Mouse (Mus musculus) kidney, postnatal 0 days (tissue): ENCODE measurements around the gene Rpn2. TPM values are rescaled to one million over a fixed set of nuclear protein-coding genes. Genes with fewer than 3 reads are reported as not detected.

ENCODE experiments used
- ATAC-seq: fragments of 200-750 bp; cut with Nextera tagmentation; replicated peaks from 2 replicates; pipeline ENCODE4 v1.8.0; 2017; ENCODE audit warnings: low read depth, moderate number of reproducible peaks, moderate TSS enrichment, moderate library complexity; ENCODE audit not compliant: low FRiP score
- DNase-seq: peaks from one replicate; pipeline ENCODE4 v3.0.0-alpha.2; 2016; ENCODE audit warnings: low spot score
- H3K27ac ChIP-seq: fragments of 300-500 bp; sonication (generic); 2 replicates; pipeline ENCODE4 v1.5.1; 2014; ENCODE audit warnings: mild to moderate bottlenecking
- H3K27me3 ChIP-seq: fragments of 300-500 bp; sonication (generic); 2 replicates; pipeline ENCODE4 v1.6.1; 2014; ENCODE audit warnings: low read length, mixed read lengths; ENCODE audit not compliant: insufficient read depth
- H3K36me3 ChIP-seq: fragments of 300-500 bp; sonication (generic); 2 replicates; pipeline ENCODE4 v1.6.1; 2014; ENCODE audit warnings: low read length, mixed read lengths; ENCODE audit not compliant: insufficient read depth
- H3K4me1 ChIP-seq: fragments of 300-500 bp; sonication (generic); replicated peaks from 2 replicates; pipeline ENCODE4 v1.6.1; 2014; ENCODE audit warnings: antibody characterized with exemption, low read length, mixed read lengths; ENCODE audit not compliant: insufficient read depth
- H3K4me2 ChIP-seq: fragments of 300-500 bp; sonication (generic); 2 replicates; pipeline ENCODE4 v1.6.1; 2014; ENCODE audit warnings: mild to moderate bottlenecking, low read length, moderate library complexity, mixed read lengths
- H3K4me3 ChIP-seq: fragments of 300-500 bp; sonication (generic); replicated peaks from 2 replicates; pipeline ENCODE4 v1.5.1; 2014; ENCODE audit warnings: low read depth, low read length
- H3K9ac ChIP-seq: fragments of 300-500 bp; sonication (generic); 2 replicates; pipeline ENCODE4 v1.6.1; 2014; ENCODE audit warnings: low read depth, low read length
- H3K9me3 ChIP-seq: fragments of 300-500 bp; sonication (generic); replicated peaks from 2 replicates; pipeline ENCODE4 v1.6.1; 2016; ENCODE audit warnings: low read length, inconsistent platforms, mixed read lengths
- CTCF ChIP-seq: IDR thresholded peaks from 2 replicates; pipeline ENCODE4 v1.5.1; 2016; ENCODE audit warnings: antibody characterized with exemption, low read depth, mild to moderate bottlenecking, moderate library complexity
- WGBS: fragments of 180-500 bp; shearing (Covaris S2); extraction: QIAGEN DNeasy Blood & Tissue Kit; methylation state at CpG from one replicate; pipeline ENCODE4 v1.1.7; 2014; 5-methylcytosine and 5-hydroxymethylcytosine counted together
- polyA plus RNA-seq: library from polyadenylated mRNA; unstranded; fragments of >200 nt; fragmentation: Nextera tagmentation; extraction: Ambion mirVana; gene quantifications from 2 replicates; pipeline ENCODE4 v1.2.1, GENCODE M21; 2015

Gene Rpn2
- polyA plus RNA-seq, 1 experiment from 2014 or later: 197 TPM

DNA sequence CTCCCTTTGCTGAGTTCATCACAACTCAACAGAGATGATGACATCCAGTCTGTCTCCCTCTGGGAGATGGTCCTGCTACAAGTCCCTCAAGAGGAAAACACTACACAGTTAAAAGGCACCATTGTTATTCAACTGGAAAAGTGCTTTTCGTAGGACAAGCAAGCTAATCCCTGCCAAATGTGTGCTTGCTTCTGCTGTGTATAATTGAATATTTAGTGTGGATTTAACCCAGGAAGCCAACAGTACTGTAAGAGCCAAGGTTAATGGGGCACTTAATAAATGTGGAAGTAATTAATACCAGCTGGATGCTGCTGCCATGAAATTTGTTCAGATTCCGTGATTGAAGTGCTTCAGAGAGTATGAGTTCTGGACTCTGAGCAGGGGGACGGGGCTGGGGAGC lies 75.3 kb downstream of the Rpn2 start:
- no peak for DNase-seq

DNA sequence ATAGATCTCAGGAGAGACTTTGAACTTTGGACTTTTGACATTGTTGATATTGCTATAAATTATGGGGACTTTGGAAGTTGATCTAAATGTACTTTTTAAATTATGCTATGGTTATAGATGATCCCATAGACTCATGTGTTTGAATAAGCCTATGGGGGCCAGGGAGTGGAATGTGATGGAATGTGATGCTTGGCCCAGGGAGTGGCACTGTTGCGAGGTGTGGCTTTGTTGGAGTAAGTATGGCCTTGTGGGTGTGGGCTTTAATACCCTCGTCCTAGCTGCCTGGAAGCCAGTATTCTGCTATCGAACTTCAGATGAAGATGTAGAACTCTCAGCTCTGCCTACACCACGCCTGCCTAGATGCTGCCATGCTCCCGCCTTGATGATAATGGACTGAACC lies 81.2 kb downstream of the Rpn2 start:
- H3K9ac ChIP-seq: no peak overlapping the region
- TF ChIP-seq CTCF: no peak
- H3K4me1 ChIP-seq: no peaks in the 10 kb centered on the region
- no peaks in the 10 kb centered on the region for H3K9me3 ChIP-seq
- no peaks in the 10 kb centered on the region for H3K27me3 ChIP-seq
- ATAC-seq: no peak
- no peak overlapping the region for H3K4me2 ChIP-seq
- WGBS: 83% methylated on average over 5 of the region's 5 CpGs
- no peak for DNase-seq
- no peaks in the 10 kb centered on the region for H3K36me3 ChIP-seq
- H3K4me3 ChIP-seq: no peak overlapping the region
- H3K27ac ChIP-seq: no peak overlapping the region

More for the DNA sequence above, 75.3 kb downstream of the Rpn2 start:
- WGBS: 46% methylated on average over 3 of the region's 3 CpGs
- Histone ChIP-seq H3K9ac (no peak overlapping the region), H3K36me3 (no peaks in the 10 kb centered on the region), H3K4me3 (no peak overlapping the region), H3K4me2 (no peak overlapping the region), H3K4me1 (no peaks in the 10 kb centered on the region), H3K27ac (no peak overlapping the region), H3K9me3 (no peaks in the 10 kb centered on the region), H3K27me3 (no peaks in the 10 kb centered on the region)
- no peak for ATAC-seq
- TF ChIP-seq CTCF: no peak

DNA sequence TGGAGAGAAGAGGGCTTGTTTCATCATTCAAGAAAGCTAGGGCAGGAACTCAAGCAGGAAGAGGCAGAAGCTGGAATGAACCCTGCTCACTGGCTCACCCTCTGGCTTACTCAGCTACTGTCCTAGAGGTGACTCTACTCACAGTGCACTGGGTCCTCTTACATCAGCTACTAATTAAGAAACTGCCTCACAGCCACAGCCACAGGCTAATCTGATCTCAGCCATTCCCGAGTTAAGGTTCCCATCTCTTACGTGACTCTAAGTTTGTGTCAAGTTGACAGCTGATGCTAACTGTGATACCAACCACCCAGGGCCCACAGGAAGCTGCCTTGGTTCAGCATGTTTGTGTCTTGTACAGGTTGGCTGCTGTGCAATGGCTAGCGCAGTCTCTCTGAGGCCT lies 84.2 kb downstream of the Rpn2 start:
- Histone ChIP-seq H3K4me2 (no peak overlapping the region), H3K9me3 (no peaks in the 10 kb centered on the region), H3K4me3 (no peak overlapping the region), H3K36me3 (no peaks in the 10 kb centered on the region), H3K27me3 (no peaks in the 10 kb centered on the region), H3K4me1 (peaks cover 6% of the 10 kb centered on the region; the same call in 1 of the 2 replicates), H3K9ac (no peak overlapping the region), H3K27ac (no peak overlapping the region)
- WGBS: 80% methylated on average over 3 of the region's 3 CpGs
- no peak for ATAC-seq
- DNase-seq: no peak
- TF ChIP-seq CTCF: no peak

DNA sequence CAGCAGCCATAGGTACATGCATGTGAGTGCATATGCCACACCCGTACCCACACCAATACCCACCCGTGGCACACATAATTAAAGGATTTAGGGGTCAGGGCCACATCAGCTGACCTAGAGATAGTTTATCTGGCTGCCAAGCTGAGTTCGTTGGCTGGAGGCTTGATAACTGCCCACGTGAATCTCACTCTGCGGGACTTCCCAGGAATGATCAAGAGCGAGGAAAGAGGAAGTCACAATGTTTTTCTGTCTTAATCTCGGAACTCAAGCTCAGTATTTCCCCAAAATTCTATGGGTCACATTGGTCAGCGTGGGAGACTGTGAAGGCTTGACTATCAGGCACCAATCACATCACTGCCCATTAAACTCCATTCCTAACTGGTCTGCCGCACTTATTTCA lies 87.9 kb downstream of the Rpn2 start:
- peak overlapping the region; percentile 94; the same call in 1 of the 2 replicates for H3K27ac ChIP-seq
- peak overlapping the region; percentile 94; the same call in 1 of the 2 replicates for H3K9ac ChIP-seq
- peak overlapping the region; percentile 80; the same call in 1 of the 2 replicates for H3K4me3 ChIP-seq
- no peaks in the 10 kb centered on the region for H3K27me3 ChIP-seq
- DNase-seq (no peak), ATAC-seq (no peak)
- WGBS: 80% methylated on average over 9 of the region's 9 CpGs
- H3K4me2 ChIP-seq: peak overlapping the region; percentile 72
- no peaks in the 10 kb centered on the region for H3K36me3 ChIP-seq
- no peaks in the 10 kb centered on the region for H3K9me3 ChIP-seq
- no peak for TF ChIP-seq CTCF
- peaks cover 12% of the 10 kb centered on the region; the same call in 1 of the 2 replicates for H3K4me1 ChIP-seq

DNA sequence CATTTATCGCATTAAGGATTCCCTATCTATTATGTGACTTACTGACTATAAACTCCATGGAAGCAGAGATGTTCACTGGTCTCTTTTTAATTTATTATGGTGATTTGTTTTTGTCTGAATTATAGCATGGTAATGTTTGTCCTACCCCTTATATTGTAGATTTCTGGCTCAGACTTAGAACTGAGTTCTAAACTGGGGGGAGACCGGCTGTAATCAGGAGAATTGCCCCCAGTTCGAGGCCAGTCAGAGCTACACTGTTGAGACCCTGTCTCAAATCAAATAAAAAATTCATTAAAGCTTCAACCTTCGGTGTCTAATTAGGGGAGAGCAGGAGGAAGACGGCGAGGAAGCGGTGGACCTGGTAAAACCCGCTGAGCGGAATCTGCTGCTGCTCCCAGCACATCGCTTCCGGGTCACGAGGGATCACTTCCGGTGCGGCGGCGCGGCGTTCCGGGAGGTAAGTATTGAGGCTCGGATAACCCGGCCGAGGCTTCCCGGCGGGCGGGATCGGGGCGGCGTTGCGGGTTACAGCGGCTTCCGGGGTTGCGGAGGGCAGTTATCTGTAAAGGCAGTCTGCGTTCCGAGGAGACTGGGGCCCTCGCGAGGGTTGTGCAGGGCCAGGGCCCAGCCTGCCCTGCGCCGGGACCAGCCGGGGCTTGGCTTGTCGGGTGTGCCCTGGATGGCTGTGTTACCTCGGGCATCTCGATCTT lies 88.5 kb downstream of the Rpn2 start, which contains the start of gene Manbal:
TSS of gene Manbal (plus strand) at position 411 of the 710 bp plus-strand sequence.
- WGBS: 4% methylated on average over 42 of the region's 42 CpGs
- peak within 1 kb of the TSS; percentile 94 for H3K9ac ChIP-seq
- no peak for TF ChIP-seq CTCF
- H3K4me3 ChIP-seq: peak within 1 kb of the TSS; percentile 80
- H3K36me3 ChIP-seq: no peaks in the 10 kb centered on the region
- H3K27me3 ChIP-seq: no peaks in the 10 kb centered on the region
- H3K4me2 ChIP-seq: peak within 1 kb of the TSS; percentile 72
- H3K4me1 ChIP-seq: peaks cover 12% of the 10 kb centered on the region; the same call in 1 of the 2 replicates
- DNase-seq (peak; percentile 88), ATAC-seq (peak; percentile 91)
- H3K9me3 ChIP-seq: no peaks in the 10 kb centered on the region
- H3K27ac ChIP-seq: peak within 1 kb of the TSS; percentile 94

DNA sequence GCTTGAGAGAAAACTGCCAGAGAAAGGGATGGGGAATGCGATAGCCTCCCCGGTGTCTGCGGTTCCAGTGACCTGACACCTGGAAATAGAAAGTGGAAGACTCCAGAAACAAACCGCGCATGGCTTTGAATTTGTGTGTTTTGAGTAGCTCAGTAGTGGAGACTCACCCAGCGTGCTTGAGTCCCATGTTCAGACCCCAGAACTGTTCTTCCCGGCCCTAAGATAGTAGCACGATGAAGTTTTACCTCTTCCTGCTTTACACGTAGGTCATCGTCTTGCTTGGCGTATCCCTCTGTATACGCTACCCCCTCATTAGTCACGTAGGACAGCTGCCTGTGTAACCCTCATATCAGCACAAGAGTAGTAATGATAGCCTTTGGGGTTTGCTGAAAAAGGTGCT lies 89.2 kb downstream of the Rpn2 start:
- under 1% methylated on average over 13 of the region's 13 CpGs for WGBS
- DNase-seq: no peak
- ATAC-seq: peak; percentile 16; the same call in 1 of the 2 replicates

More for the DNA sequence above, 89.2 kb downstream of the Rpn2 start:
- no peaks in the 10 kb centered on the region for H3K36me3 ChIP-seq
- no peaks in the 10 kb centered on the region for H3K9me3 ChIP-seq
- peak overlapping the region; percentile 94 for H3K27ac ChIP-seq
- peaks cover 12% of the 10 kb centered on the region; the same call in 1 of the 2 replicates for H3K4me1 ChIP-seq
- peak overlapping the region; percentile 80 for H3K4me3 ChIP-seq
- peak overlapping the region; percentile 94 for H3K9ac ChIP-seq
- peak overlapping the region; percentile 72 for H3K4me2 ChIP-seq
- TF ChIP-seq CTCF: no peak
- H3K27me3 ChIP-seq: no peaks in the 10 kb centered on the region
